Mouse (Mus musculus) kidney, postnatal 4 days (tissue): ENCODE results near the gene Mapk7.

Source experiments
- DNase-seq, 2 experiments: peaks; one replicate each; pipeline ENCODE4 v3.0.0; 2021; ENCODE audit warnings: mixed read lengths in 2 of 2

Mapk7 gene

DNA sequence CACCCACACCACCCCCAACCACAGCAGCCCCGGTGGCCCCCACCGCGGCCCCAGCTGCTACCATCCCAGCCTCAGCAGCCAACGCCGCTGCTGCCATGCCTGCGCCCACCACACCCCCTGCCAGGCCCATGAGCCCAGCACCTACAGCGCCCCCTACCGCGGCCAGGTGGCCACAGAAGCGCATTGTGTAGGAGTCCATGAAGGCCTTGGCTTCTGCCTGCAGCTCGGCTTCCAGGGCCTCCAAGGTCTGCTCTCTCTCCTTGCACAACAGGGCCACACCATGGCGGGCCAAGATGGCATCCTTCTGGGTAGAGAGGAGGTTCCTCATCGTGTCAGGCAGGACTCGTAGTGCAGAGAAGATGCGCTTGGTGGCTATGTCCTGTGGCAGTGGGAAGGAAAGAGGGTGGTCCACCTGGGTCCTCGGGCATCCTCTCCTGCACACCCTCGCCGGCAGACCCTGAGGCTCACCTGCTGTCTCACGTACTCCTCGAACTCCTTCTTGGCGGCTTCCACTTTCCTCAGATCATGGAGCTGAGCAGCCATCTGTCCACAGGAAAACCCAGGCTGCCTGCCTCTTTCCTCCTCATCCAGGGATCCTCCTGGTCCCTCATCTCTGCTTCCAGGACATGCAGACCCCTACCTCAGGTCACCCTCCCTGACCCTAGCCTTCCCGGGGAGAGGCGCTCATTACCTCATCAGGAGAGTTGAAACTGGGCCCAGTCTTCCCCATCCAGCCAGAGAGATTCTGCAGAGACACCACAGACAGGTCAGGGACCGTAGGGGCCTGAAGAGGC lies 44.5 kb downstream of the Mapk7 start:
- peak in 1 of 2 experiments; percentile 40 for DNase-seq

DNA sequence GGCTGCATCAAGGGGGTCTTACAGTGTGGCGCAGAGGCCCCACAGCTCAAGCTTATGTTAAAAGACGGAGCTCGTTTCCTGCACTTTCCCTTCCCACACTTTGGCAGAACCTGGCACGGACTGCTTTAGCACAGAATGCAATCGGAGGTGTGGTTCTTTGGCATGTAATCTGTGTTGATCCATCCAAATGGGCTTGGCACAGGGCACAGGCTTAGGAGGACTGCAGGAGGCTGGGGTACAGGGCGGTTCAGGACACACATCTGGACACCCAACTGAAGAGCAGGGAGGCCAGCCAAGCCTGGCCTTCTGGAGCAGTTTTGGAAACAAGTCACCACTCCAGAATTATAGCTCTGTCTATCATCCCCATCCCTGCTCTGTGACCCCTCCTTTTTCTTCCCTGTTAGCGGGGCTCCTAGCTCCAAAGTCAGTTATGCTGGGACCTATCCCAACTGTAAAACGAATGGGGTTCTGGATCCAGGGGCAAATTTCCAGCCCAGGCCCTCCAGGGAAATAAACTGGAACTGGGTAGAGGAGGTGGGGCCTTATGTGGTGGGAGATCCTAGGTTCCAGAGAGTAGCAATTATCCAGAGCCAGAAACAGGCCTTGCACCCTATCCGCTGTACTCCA lies 45.5 kb downstream of the Mapk7 start:
- DNase-seq = no peak

DNA sequence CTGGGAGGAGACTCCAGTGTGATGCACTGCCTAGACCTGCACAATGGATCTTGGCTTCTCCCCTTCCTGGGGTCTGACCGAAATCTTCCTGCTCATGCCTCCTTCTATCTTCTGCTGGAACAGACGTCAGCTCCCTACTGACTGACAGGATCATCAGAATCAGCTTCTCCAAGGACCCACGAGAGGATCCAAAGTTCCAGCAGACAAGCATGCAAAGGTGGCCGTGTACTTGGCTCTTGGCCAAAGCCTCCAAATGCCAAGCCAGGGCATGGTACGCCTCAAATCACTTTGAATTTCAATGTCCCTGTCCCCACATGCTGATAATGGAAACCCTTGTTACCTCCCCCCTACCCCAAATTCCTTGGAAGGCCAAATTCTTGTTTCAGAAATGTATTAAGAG lies 46.2 kb downstream of the Mapk7 start:
- DNase-seq = no peak

DNA sequence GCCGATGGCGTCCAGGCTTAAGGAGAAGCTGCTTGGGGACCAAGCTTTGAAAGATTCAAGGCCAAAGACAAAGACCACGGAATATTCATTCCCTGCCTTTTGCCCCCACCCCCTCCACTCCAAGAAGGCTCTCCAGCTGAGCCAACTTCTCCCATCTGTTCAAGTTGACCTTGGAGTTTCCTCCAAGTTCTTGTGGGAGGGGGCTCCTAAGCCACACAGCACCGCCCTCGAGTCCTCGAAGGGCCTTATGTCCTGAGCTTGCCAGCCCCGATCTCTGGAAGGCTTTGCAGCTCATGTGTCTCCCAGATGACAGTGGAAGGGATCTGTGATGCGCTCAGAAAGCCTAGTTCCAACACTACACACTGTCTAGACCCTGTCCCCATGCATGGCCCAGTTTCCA lies 46.9 kb downstream of the Mapk7 start:
- DNase-seq = no peak

DNA sequence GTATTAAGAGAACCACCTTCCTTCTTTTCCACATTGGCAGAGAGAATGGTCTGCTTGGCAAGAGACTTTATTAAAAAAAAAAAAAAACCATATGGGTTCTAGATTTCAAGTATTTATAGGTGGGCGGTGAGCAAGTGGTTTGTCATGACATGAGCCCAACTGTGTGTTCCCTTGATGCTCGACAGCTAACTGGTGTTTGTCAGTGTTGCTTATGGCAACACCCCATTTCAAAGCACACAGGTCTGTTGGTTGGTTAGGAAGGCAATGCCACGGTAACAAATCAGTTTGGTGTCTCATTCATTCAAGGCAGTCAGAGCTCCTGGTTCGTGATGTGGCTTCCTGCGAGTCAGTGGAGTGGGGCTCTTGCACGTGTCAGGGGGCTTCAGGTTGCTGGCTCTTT lies 50.4 kb downstream of the Mapk7 start:
- no peak for DNase-seq

DNA sequence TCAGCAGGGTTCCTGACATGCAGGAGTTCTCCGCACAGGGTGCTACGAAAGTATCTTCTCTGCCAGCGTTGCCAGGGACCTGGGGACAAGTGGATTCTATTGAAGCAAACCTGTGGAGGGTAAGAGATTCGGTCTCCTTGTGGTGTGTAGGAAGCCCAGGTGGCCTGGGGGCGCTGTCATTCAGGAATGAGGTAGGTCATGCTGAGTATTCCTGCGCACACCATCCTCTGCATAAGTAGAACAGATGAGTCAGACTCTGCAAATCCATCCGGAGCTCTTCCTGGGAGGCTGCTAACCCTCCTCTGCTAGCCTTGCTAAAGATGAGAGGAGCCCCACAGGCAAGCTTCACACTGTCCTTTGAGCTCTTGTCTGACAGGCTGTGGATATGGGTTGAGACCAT lies 52.5 kb downstream of the Mapk7 start:
- no peak for DNase-seq

DNA sequence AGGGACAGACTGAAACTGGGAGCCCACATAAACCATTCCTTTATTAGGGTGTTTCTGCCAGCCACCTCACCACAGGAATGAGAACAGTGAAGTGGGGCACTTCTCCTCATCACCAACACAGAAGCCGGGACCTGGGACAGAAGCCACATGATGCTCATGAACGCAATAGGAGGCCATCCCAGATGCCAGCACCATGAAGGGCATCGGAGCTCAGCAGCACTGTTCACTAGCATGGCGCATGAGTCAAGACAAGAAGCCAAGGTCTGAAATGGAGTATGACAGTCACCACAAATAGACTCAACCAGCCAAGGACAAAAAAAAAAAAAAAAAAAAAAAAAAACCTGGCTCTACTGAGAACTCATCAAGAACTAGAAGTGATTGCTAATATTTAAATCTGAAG lies 53.8 kb downstream of the Mapk7 start:
- DNase-seq = no peak

DNA sequence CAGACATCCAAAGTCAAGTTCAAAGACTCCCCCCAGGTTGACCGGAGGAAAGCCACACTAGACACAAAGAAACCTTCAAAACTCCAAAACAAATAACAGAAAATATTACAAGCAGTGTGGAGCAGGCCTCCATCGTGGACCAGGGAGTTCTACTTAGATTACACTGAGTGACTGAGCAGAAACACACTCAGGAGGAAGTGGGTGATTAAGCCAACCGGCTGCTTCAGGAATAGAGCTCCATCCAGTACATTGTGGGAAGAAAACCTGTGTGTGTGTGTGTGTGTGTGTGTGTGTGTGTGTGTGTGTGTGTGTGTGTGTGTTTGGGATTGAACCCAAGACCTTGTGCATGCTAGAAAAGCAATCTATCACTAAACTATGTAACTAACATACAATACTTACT lies 55.0 kb downstream of the Mapk7 start:
- no peak for DNase-seq
